Mouse (Mus musculus): ENCODE results near the gene Aacs.

GRCm38 (mm10) chr5:125443335-125443734, 32.3 kb upstream of the Aacs start:
- TF ChIP-seq POLR2A (IDR thresholded peaks at IDR 0.05; ENCODE audit: borderline replicate concordance, extremely low read depth, low read depth, low read length) = no peak
- TF ChIP-seq CTCF (IDR thresholded peaks at IDR 0.05; ENCODE audit: insufficient read depth, low read length) = peak; percentile 23; the same call in 1 of the 2 replicates
